Mouse (Mus musculus): ENCODE results near the gene 3110082I17Rik.

DNA sequence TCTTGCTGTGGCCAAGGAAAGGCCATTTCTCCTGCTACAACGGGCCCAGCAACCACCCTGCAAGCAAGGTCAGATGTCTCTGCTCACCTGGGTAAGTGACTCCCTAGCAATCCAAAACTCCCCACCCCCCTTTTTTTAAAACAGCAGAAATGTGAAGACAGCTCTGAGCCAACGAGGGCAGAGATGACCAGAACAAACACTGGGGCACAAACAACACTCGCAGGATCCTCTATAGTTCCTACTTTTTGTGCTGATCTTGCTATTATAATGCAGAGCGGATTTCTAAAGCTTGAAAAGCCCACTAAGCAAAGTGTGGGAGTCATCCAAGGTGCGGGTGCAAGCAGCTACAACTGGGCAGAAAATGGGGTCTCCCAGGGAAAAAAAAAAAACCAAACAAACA is 89.2 kb downstream of the 3110082I17Rik start:
- TF ChIP-seq CTCF (IDR thresholded peaks at IDR 0.05; ENCODE audit: extremely low read depth, insufficient read length, insufficient replicate concordance, low read depth, low read length) (no peak), POLR2A (IDR thresholded peaks at IDR 0.05; ENCODE audit: low read depth, low read length) (no peak)
